Mouse (Mus musculus) regulatory T cell (primary cell): ENCODE measurements around the gene Nat10.

Source experiments
- in situ Hi-C: fragments of 300-600 bp; cut with MboI, MseI; formaldehyde crosslinking; loops from one replicate; pipeline ENCODE4 v1.15.1; 2025; ENCODE audit warnings: high pct_unique_total_duplicates

Gene Nat10

GRCm38 (mm10) chr2:103692810-103693209 lies 68.3 kb downstream of the Nat10 start:
- in situ Hi-C loops: loop anchor here (25.0 kb wide), 1 partner anchor 1306 kb away; no protein-coding TSS in a partner anchor

- in situ Hi-C loops: loop anchor here (25.0 kb wide), 1 partner anchor 1304 kb away; no protein-coding TSS in a partner anchor
Measured at GRCm38 (mm10) chr2:103691278-103691677, 69.8 kb downstream of the Nat10 start.

GRCm38 (mm10) chr2:103690828-103691227 lies 70.2 kb downstream of the Nat10 start:
- in situ Hi-C loops: loop anchor here (25.0 kb wide), 1 partner anchor 1304 kb away; no protein-coding TSS in a partner anchor

GRCm38 (mm10) chr2:103690425-103690824 lies 70.6 kb downstream of the Nat10 start:
- in situ Hi-C loops: loop anchor here (25.0 kb wide), 1 partner anchor 1303 kb away; no protein-coding TSS in a partner anchor

- in situ Hi-C loops: loop anchor here (5.0 to 25.0 kb wide), 3 partner anchors 484 to 1301 kb away; partner anchors contain the start of gene Cstf3
Measured at GRCm38 (mm10) chr2:103687888-103688287, 73.2 kb downstream of the Nat10 start.

GRCm38 (mm10) chr2:103687143-103687542 lies 73.9 kb downstream of the Nat10 start:
- in situ Hi-C loops: loop anchor here (5.0 to 25.0 kb wide), 3 partner anchors 485 to 1300 kb away; partner anchors contain the start of gene Cstf3

- in situ Hi-C loops: loop anchor here (5.0 to 25.0 kb wide), 3 partner anchors 487 to 1298 kb away; partner anchors contain the start of gene Cstf3
Measured at GRCm38 (mm10) chr2:103685581-103685980, 75.5 kb downstream of the Nat10 start.

GRCm38 (mm10) chr2:103684926-103685577 lies 76.0 kb downstream of the Nat10 start:
- in situ Hi-C loops: loop anchor here (5.0 to 25.0 kb wide), 3 partner anchors 487 to 1298 kb away; partner anchors contain the start of gene Cstf3

- in situ Hi-C loops: loop anchor here (10.0 to 25.0 kb wide), 2 partner anchors 910 to 1297 kb away; partner anchors contain the start of gene Cstf3
Measured at GRCm38 (mm10) chr2:103684431-103684830, 76.6 kb downstream of the Nat10 start.

GRCm38 (mm10) chr2:103682927-103683442 lies 78.1 kb downstream of the Nat10 start:
- in situ Hi-C loops: loop anchor here (10.0 to 25.0 kb wide), 2 partner anchors 912 to 1296 kb away; partner anchors contain the start of gene Cstf3

GRCm38 (mm10) chr2:103682261-103682722 lies 78.8 kb downstream of the Nat10 start:
- in situ Hi-C loops: loop anchor here (10.0 to 25.0 kb wide), 2 partner anchors 913 to 1295 kb away; partner anchors contain the start of gene Cstf3

- in situ Hi-C loops: loop anchor here (10.0 to 25.0 kb wide), 2 partner anchors 914 to 1294 kb away; partner anchors contain the start of gene Cstf3
Measured at GRCm38 (mm10) chr2:103681149-103681548, 79.9 kb downstream of the Nat10 start.

GRCm38 (mm10) chr2:103680364-103681110 lies 80.5 kb downstream of the Nat10 start:
- in situ Hi-C loops: loop anchor here (10.0 to 25.0 kb wide), 2 partner anchors 914 to 1293 kb away; partner anchors contain the start of gene Cstf3

GRCm38 (mm10) chr2:103678433-103678832 lies 82.6 kb downstream of the Nat10 start:
- in situ Hi-C loops: loop anchor here (10.0 to 25.0 kb wide), 2 partner anchors 64 to 1291 kb away; no protein-coding TSS in a partner anchor

- in situ Hi-C loops: loop anchor here (10.0 to 25.0 kb wide), 2 partner anchors 63 to 1290 kb away; no protein-coding TSS in a partner anchor
Measured at GRCm38 (mm10) chr2:103677614-103678369, 83.3 kb downstream of the Nat10 start.

GRCm38 (mm10) chr2:103676808-103677207 lies 84.3 kb downstream of the Nat10 start:
- in situ Hi-C loops: loop anchor here (10.0 to 25.0 kb wide), 2 partner anchors 62 to 1290 kb away; no protein-coding TSS in a partner anchor

GRCm38 (mm10) chr2:103675391-103675790 lies 85.7 kb downstream of the Nat10 start:
- in situ Hi-C loops: loop anchor here (10.0 to 25.0 kb wide), 2 partner anchors 61 to 1288 kb away; no protein-coding TSS in a partner anchor

GRCm38 (mm10) chr2:103673609-103674008 lies 87.5 kb downstream of the Nat10 start:
- in situ Hi-C loops: loop anchor here (10.0 to 25.0 kb wide), 2 partner anchors 59 to 686 kb away; no protein-coding TSS in a partner anchor

GRCm38 (mm10) chr2:103672573-103673119 lies 88.4 kb downstream of the Nat10 start:
- in situ Hi-C loops: loop anchor here (10.0 to 25.0 kb wide), 2 partner anchors 58 to 685 kb away; no protein-coding TSS in a partner anchor
